Mouse (Mus musculus): Measurements from ENCODE around the gene Slc41a2. TPM values are rescaled to one million over a fixed set of nuclear protein-coding genes. Genes with fewer than 3 reads are reported as not detected.

Slc41a2 gene
- total RNA-seq, 2 experiments from 2014 or later = 0.05 to 1.2 TPM

- no peak for ATAC-seq (replicated peaks; ENCODE audit: poor library complexity)
Measured at GRCm38 (mm10) chr10:83320396-83320795, 17.3 kb downstream of the Slc41a2 start.

- ATAC-seq (replicated peaks; ENCODE audit: poor library complexity) = peak; percentile 86
Measured at GRCm38 (mm10) chr10:83313033-83313432, 24.6 kb downstream of the Slc41a2 start.

GRCm38 (mm10) chr10:83310356-83310755 lies 27.3 kb downstream of the Slc41a2 start:
- no peak for ATAC-seq (replicated peaks; ENCODE audit: poor library complexity)

- ATAC-seq (replicated peaks; ENCODE audit: poor library complexity) = peak; percentile 92
Measured at GRCm38 (mm10) chr10:83301687-83302086, 36.0 kb downstream of the Slc41a2 start.

GRCm38 (mm10) chr10:83301054-83301453 lies 36.6 kb downstream of the Slc41a2 start:
- 0 out of 2 replicates have a peak, but pooled peaks have one; percentile 36 for ATAC-seq (replicated peaks; ENCODE audit: poor library complexity)

GRCm38 (mm10) chr10:83297017-83297416 lies 40.7 kb downstream of the Slc41a2 start:
- 0 out of 2 replicates have a peak, but pooled peaks have one; percentile 47 for ATAC-seq (replicated peaks; ENCODE audit: poor library complexity)

- ATAC-seq (replicated peaks; ENCODE audit: poor library complexity) = no peak
Measured at GRCm38 (mm10) chr10:83294746-83295145, 42.9 kb downstream of the Slc41a2 start.

GRCm38 (mm10) chr10:83293352-83293751 lies 44.3 kb downstream of the Slc41a2 start:
- no peak for ATAC-seq (replicated peaks; ENCODE audit: poor library complexity)

- no peak for ATAC-seq (replicated peaks; ENCODE audit: poor library complexity)
Measured at GRCm38 (mm10) chr10:83291731-83292130, 46.0 kb downstream of the Slc41a2 start.

- ATAC-seq (replicated peaks; ENCODE audit: poor library complexity) = no peak
Measured at GRCm38 (mm10) chr10:83287828-83288227, 49.9 kb downstream of the Slc41a2 start.

GRCm38 (mm10) chr10:83286399-83286798 lies 51.3 kb downstream of the Slc41a2 start:
- no peak for ATAC-seq (replicated peaks; ENCODE audit: poor library complexity)

GRCm38 (mm10) chr10:83285724-83286256 lies 51.9 kb downstream of the Slc41a2 start:
- ATAC-seq (replicated peaks; ENCODE audit: poor library complexity) = no peak

- ATAC-seq (replicated peaks; ENCODE audit: poor library complexity) = no peak
Measured at GRCm38 (mm10) chr10:83284916-83285315, 52.8 kb downstream of the Slc41a2 start.

GRCm38 (mm10) chr10:83266731-83267130 lies 71.0 kb downstream of the Slc41a2 start:
- no peak for ATAC-seq (replicated peaks; ENCODE audit: poor library complexity)

GRCm38 (mm10) chr10:83266241-83266640 lies 71.4 kb downstream of the Slc41a2 start:
- no peak for ATAC-seq (replicated peaks; ENCODE audit: poor library complexity)

GRCm38 (mm10) chr10:83264680-83265079 lies 73.0 kb downstream of the Slc41a2 start:
- ATAC-seq (replicated peaks; ENCODE audit: poor library complexity) = 0 out of 2 replicates have a peak, but pooled peaks have one; percentile 17

GRCm38 (mm10) chr10:83264056-83264455 lies 73.6 kb downstream of the Slc41a2 start:
- no peak for ATAC-seq (replicated peaks; ENCODE audit: poor library complexity)

- no peak for ATAC-seq (replicated peaks; ENCODE audit: poor library complexity)
Measured at GRCm38 (mm10) chr10:83261264-83261663, 76.4 kb downstream of the Slc41a2 start.

GRCm38 (mm10) chr10:83251377-83251776 lies 86.3 kb downstream of the Slc41a2 start:
- ATAC-seq (replicated peaks; ENCODE audit: poor library complexity) = peak; percentile 72

GRCm38 (mm10) chr10:83248036-83248435 lies 89.6 kb downstream of the Slc41a2 start:
- no peak for ATAC-seq (replicated peaks; ENCODE audit: poor library complexity)

GRCm38 (mm10) chr10:83245720-83246119 lies 92.0 kb downstream of the Slc41a2 start:
- no peak for ATAC-seq (replicated peaks; ENCODE audit: poor library complexity)

- no peak for ATAC-seq (replicated peaks; ENCODE audit: poor library complexity)
Measured at GRCm38 (mm10) chr10:83244131-83244530, 93.6 kb downstream of the Slc41a2 start.

GRCm38 (mm10) chr10:83242106-83242686 lies 95.5 kb downstream of the Slc41a2 start:
- ATAC-seq (replicated peaks; ENCODE audit: poor library complexity) = no peak

Data from megakaryocyte progenitor cell, adult 5-6 weeks (primary cell).